Mouse (Mus musculus) cerebellum, adult 2 months (tissue): ENCODE measurements around the gene Trf.

ENCODE experiments used
- CTCF ChIP-seq: fragments of 200-500 bp; IDR thresholded peaks from 2 replicates; pipeline ENCODE4 v1.5.1; 2011; ENCODE audit warnings: low read depth, mild to moderate bottlenecking, control low read depth, low read length, moderate library complexity, borderline replicate concordance; ENCODE audit not compliant: insufficient read depth
- POLR2A ChIP-seq: fragments of 200-500 bp; IDR thresholded peaks from 2 replicates; pipeline ENCODE4 v1.6.1; 2011; ENCODE audit warnings: low read length, control low read depth, borderline replicate concordance; ENCODE audit not compliant: insufficient read depth

GRCm38 (mm10) chr9:103234059-103234458 lies 3.8 kb upstream of the Trf start:
- no peak for TF ChIP-seq CTCF
- TF ChIP-seq POLR2A, result no peak
